Mouse (Mus musculus): Measurements from ENCODE around the gene Ppp5c. TPM values are rescaled to one million over a fixed set of nuclear protein-coding genes. Genes with fewer than 3 reads are reported as not detected.

Gene Ppp5c
- total RNA-seq, 1 experiment from 2014 or later = 80.2 TPM

- ATAC-seq (replicated peaks in 1 of 2; ENCODE audit: insufficient read depth in 1 of 2, low FRiP score in 2 of 2, low TSS enrichment in 1 of 2, low read depth in 1 of 2, poor library complexity in 2 of 2, severe bottlenecking in 2 of 2) = peak in 1 of 2 experiments; percentile 60; a peak in 2 of 4 replicates
These were observed 53.7 kb downstream of the Ppp5c start for GRCm38 (mm10) chr7:16974018-16974417.

- peak; percentile 66 to 70; a peak in 3 of 4 replicates for ATAC-seq (replicated peaks in 1 of 2; ENCODE audit: insufficient read depth in 1 of 2, low FRiP score in 2 of 2, low TSS enrichment in 1 of 2, low read depth in 1 of 2, poor library complexity in 2 of 2, severe bottlenecking in 2 of 2)
These were observed 56.6 kb downstream of the Ppp5c start for GRCm38 (mm10) chr7:16971160-16971559.

- ATAC-seq (replicated peaks in 1 of 2; ENCODE audit: insufficient read depth in 1 of 2, low FRiP score in 2 of 2, low TSS enrichment in 1 of 2, low read depth in 1 of 2, poor library complexity in 2 of 2, severe bottlenecking in 2 of 2) = no peak
These were observed 59.3 kb downstream of the Ppp5c start for GRCm38 (mm10) chr7:16968414-16968813.

GRCm38 (mm10) chr7:16961678-16962077 lies 66.0 kb downstream of the Ppp5c start:
- ATAC-seq (replicated peaks in 1 of 2; ENCODE audit: insufficient read depth in 1 of 2, low FRiP score in 2 of 2, low TSS enrichment in 1 of 2, low read depth in 1 of 2, poor library complexity in 2 of 2, severe bottlenecking in 2 of 2) = no peak

- no peak for ATAC-seq (replicated peaks in 1 of 2; ENCODE audit: insufficient read depth in 1 of 2, low FRiP score in 2 of 2, low TSS enrichment in 1 of 2, low read depth in 1 of 2, poor library complexity in 2 of 2, severe bottlenecking in 2 of 2)
These were observed 68.1 kb downstream of the Ppp5c start, which contains the start of gene Pnmal1 for GRCm38 (mm10) chr7:16959539-16960187. TSS of gene Pnmal1 (plus strand) at chr7:16959679.

- ATAC-seq (replicated peaks in 1 of 2; ENCODE audit: insufficient read depth in 1 of 2, low FRiP score in 2 of 2, low TSS enrichment in 1 of 2, low read depth in 1 of 2, poor library complexity in 2 of 2, severe bottlenecking in 2 of 2) = no peak
These were observed 71.1 kb downstream of the Ppp5c start for GRCm38 (mm10) chr7:16956410-16957265.

- ATAC-seq (replicated peaks in 1 of 2; ENCODE audit: insufficient read depth in 1 of 2, low FRiP score in 2 of 2, low TSS enrichment in 1 of 2, low read depth in 1 of 2, poor library complexity in 2 of 2, severe bottlenecking in 2 of 2) = no peak
These were observed 72.0 kb downstream of the Ppp5c start for GRCm38 (mm10) chr7:16955712-16956111.

Other genes with a start within 250 kb of the Ppp5c start
- gene Slc1a5, start 246.6 kb downstream of the Ppp5c start, total RNA-seq (2017) = 41.8 and 49.6 TPM in 2 replicates
- 50.9 and 54.5 TPM in 2 replicates for gene Strn4, start 212.0 kb downstream of the Ppp5c start, total RNA-seq (2017)
- 8.7 and 15.6 TPM in 2 replicates for gene Fkrp, start 211.2 kb downstream of the Ppp5c start, total RNA-seq (2017)
- 22.3 and 30.6 TPM in 2 replicates for gene Prkd2, start 185.0 kb downstream of the Ppp5c start, total RNA-seq (2017)
- 0.99 TPM in 1 of 2 replicates, not detected in the other for gene Dact3, start 152.6 kb downstream of the Ppp5c start, total RNA-seq (2017)
- gene Gng8, start 136.1 kb downstream of the Ppp5c start, total RNA-seq (2017) = 0.25 TPM in 1 of 2 replicates, not detected in the other
- gene Ptgir, start 121.4 kb downstream of the Ppp5c start, total RNA-seq (2017) = 1.3 and 3.7 TPM in 2 replicates
- 391 and 520 TPM in 2 replicates for gene Calm3, start 103.8 kb downstream of the Ppp5c start, total RNA-seq (2017)
- gene Pnmal2, start 83.2 kb downstream of the Ppp5c start, total RNA-seq (2017) = 0.25 TPM in 1 of 2 replicates, not detected in the other
- not detected in 2 replicates for gene Pnmal1, start 68.2 kb downstream of the Ppp5c start, total RNA-seq (2017)
- 0.99 and 1.6 TPM in 2 replicates for gene Gm42372, start 44.8 kb downstream of the Ppp5c start, total RNA-seq (2017)
- gene Ccdc8, start 35.2 kb downstream of the Ppp5c start, total RNA-seq (2017) = 12.1 and 13.4 TPM in 2 replicates
- 1.0 and 6.9 TPM in 2 replicates for gene Hif3a, start 34.5 kb upstream of the Ppp5c start, total RNA-seq (2017)
- 0.20 and 0.88 TPM in 2 replicates for gene Psg16, start 46.1 kb upstream of the Ppp5c start, total RNA-seq (2017)
- not detected in 2 replicates for gene Ceacam3, start 122.4 kb upstream of the Ppp5c start, total RNA-seq (2017)
- gene Psg29, start 175.6 kb upstream of the Ppp5c start, total RNA-seq (2017) = not detected in 2 replicates